Mouse (Mus musculus) bone marrow macrophage, adult 2 months (primary cell): ENCODE measurements around the gene Pgls. TPM values are rescaled to one million over a fixed set of nuclear protein-coding genes. Genes with fewer than 3 reads are reported as not detected.

Experiments
- H3K27ac ChIP-seq: 2 replicates; pipeline ENCODE4 v1.5.1; 2012; ENCODE audit warnings: low read depth, low read length; ENCODE audit not compliant: insufficient read depth
- H3K4me1 ChIP-seq: 2 replicates; pipeline ENCODE4 v1.6.1; 2012; ENCODE audit warnings: low read length; ENCODE audit not compliant: control insufficient read depth, insufficient read depth
- H3K4me3 ChIP-seq: 2 replicates; pipeline ENCODE4 v1.5.1; 2012; ENCODE audit warnings: mild to moderate bottlenecking, low read length, moderate library complexity; ENCODE audit not compliant: insufficient read depth
- CTCF ChIP-seq: IDR thresholded peaks from 2 replicates; pipeline ENCODE4 v1.5.1; 2012; ENCODE audit warnings: low read depth, mild to moderate bottlenecking, low read length, moderate library complexity
- POLR2A ChIP-seq: IDR thresholded peaks from 2 replicates; pipeline ENCODE4 v1.6.1; 2012; ENCODE audit warnings: mild to moderate bottlenecking, low read depth, low read length, borderline replicate concordance
- polyA plus RNA-seq: library from polyadenylated mRNA; stranded (reverse); fragments of >200 nt; gene quantifications from 2 replicates; pipeline ENCODE4 v1.2.4, GENCODE M21; 2012; ENCODE audit not compliant: missing spikeins, insufficient read depth, insufficient read length

The Pgls gene
- polyA plus RNA-seq, 1 experiment: 88.9 TPM

DNA sequence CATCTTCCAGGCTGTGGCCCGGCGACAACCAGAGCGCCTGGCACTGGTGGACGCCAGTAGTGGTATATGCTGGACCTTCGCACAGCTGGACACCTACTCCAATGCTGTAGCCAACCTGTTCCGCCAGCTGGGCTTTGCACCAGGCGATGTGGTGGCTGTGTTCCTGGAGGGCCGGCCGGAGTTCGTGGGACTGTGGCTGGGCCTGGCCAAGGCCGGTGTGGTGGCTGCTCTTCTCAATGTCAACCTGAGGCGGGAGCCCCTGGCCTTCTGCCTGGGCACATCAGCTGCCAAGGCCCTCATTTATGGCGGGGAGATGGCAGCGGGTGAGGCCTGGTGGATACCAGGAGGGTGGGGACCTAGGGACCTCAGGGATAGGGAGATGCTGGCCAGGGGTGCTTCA is 12.5 kb upstream of the Pgls start:
- no peak for TF ChIP-seq CTCF
- TF ChIP-seq POLR2A: no peak
- H3K4me1 ChIP-seq: peaks cover 30% of the 10 kb centered on the region
- H3K4me3 ChIP-seq: peak overlapping the region; percentile 62
- H3K27ac ChIP-seq: peak overlapping the region; percentile 97

DNA sequence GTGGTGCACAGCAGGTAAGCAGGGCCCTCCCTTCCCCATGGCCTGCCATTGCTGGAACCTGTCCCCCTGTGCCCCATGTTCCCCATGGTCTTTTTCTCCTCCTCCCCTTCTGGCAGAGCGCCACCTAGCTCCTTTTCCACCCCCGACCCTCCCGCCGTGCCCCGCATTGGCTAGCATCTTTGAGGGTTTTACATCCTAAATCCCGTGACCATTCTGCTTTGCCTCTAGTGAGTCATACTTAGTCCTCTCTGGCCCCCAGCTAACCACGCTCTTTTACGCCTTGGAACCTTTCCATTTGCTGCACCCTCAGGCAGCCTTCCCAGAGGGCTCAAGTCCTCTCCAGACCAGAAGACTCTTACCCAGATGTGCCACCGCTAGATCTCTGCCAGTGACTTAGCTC is 11.8 kb upstream of the Pgls start:
- H3K27ac ChIP-seq: peak overlapping the region; percentile 97
- H3K4me1 ChIP-seq: peaks cover 30% of the 10 kb centered on the region
- H3K4me3 ChIP-seq: peak overlapping the region; percentile 62
- TF ChIP-seq CTCF: no peak
- no peak for TF ChIP-seq POLR2A

DNA sequence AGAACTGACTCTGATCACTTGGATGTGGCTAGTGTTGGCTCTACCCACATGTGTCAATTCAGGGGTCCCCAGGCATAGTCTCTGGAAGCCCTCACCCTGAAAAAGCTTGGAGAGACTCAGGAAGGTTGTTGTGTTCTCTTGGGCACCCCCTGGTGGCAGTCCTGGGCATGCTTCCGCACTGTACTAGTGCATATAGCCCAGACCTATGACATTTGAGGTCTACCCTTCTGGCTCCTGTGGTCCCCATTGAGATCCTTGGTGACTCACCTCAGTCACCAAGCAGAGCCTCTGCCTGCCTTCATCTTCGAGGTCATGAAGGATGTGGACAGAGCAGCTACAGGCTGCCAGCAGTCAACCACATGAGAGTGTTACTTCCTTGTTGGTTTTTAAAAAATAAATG is 5.1 kb upstream of the Pgls start:
- Histone ChIP-seq H3K27ac (no peak overlapping the region), H3K4me3 (no peak overlapping the region), H3K4me1 (peaks cover 15% of the 10 kb centered on the region)
- TF ChIP-seq CTCF (peak; percentile 61), POLR2A (no peak)

DNA sequence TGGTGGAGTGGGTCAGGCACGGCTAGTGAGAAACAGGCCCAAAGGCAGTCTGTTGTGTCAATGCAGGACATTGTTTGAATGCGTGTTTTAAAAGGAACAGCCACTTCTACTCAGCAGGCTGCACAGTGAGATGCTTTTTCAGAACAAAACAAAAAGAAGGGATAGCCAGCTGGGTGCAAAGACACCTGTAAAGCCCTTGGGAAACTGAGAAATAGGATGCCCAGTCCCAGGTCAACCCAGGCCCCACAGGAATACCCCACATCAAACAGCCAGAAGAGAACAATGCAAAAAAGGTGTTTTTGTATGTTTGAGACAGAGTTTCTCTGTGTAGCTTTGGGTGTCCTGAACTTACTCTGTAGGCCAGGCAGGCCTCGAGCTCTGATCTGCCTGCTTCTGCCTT is 3.2 kb upstream of the Pgls start:
- Histone ChIP-seq H3K4me1 (peaks cover 17% of the 10 kb centered on the region), H3K4me3 (no peak overlapping the region), H3K27ac (no peak overlapping the region)
- TF ChIP-seq POLR2A: no peak
- no peak for TF ChIP-seq CTCF

DNA sequence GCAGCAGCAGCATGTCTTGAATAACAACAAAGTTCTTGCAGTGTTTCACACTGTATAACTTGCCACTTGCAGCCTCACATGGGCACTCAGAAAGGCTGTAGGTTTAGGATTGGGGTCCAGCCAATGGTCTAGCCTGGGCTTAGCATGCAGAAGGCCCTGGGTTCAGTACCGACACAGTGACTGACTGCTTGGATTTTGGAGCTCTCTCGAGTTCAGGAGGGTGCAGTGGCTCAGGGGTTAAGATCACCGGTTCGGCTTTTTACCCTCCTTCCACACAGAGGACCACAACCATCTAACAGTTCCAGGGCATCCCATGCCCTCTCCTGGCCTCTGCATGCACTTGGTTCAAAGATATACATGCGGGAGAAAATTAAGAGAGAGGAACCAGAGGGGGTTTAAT is 959 bp upstream of the Pgls start:
- Histone ChIP-seq H3K27ac (peak overlapping the region; percentile 70; the same call in 1 of the 2 replicates), H3K4me1 (peaks cover 20% of the 10 kb centered on the region)
- TF ChIP-seq POLR2A (no peak), CTCF (no peak)

DNA sequence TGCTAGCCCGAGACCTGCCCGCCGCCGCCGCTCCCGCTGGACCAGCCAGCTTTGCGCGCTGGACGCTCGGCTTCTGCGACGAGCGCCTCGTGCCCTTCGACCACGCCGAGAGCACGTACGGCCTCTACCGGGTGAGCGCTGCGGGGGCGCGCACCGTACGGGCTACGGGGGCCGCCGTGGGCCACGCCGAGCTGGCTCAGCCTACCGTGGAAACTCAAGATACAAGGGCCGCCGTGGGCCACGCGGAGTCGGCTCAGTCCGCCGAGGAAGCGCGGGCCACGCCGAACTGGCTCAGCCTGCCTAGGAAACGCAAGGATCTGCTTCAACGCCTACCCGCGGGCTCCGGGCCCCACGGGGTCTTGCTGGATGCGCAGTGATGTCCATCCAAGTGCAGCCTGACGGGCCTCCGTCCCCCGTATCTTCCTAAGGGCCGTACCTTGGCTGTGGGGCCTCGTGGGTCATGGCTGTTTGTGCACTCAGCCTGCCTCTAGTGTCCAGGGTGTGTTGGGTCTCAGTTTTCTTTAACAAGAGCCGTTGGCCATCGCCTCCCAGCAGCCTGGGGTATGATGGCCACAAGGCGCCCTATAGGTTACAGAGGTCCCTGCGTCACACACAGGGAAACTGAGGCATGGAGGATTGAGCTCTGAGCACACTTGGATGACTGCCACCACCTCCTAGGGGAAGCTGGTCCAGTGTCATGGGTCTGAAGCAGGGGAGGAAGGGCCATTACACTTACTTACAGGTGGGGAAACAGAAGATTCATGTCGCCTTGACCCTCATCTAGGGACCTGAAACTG is 596 bp downstream of the Pgls start:
- H3K27ac ChIP-seq: peak overlapping the region; percentile 92
- H3K4me1 ChIP-seq: peaks cover 30% of the 10 kb centered on the region
- peak; percentile 28; the same call in 1 of the 2 replicates for TF ChIP-seq CTCF
- TF ChIP-seq POLR2A: no peak
- peak overlapping the region; percentile 92 for H3K4me3 ChIP-seq

More for the DNA sequence above, 959 bp upstream of the Pgls start:
- H3K4me3 ChIP-seq: peak overlapping the region; percentile 92

DNA sequence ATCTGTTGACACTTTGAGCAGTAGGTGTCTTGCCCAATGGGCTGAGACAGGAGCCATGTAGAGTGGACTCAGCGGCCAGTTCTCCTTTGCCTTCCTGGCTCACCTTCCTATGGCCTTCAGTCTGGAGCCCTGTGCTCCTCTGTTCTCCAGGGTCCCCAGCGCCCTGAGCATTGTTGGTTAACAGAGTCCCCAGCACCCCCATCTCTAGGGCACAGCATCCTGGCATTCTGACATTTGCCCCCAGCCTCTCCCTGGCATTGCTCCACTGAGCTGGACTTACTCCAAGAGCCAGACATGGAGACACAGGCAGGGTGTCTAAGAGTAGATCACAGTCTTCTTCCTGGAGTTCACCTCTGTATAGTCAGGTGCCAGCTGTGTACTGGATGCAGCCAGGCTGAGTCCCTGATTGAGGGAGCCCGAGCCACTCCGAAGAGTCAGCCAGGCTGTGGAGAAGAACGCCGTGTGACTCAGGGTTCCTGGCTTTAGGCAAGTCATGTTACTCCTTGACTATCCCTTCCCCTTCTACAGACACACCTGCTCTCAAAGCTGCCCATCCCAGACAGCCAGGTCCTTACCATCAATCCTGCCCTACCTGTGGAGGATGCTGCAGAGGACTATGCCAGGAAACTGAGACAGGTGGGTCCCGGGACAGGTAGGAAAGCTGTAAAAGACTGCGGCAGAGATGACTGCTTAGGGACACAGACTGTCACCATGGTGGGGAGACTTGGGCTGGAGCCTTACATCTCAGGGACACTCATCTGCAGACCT is 1.8 kb downstream of the Pgls start:
- no peak overlapping the region for H3K4me3 ChIP-seq
- H3K4me1 ChIP-seq: peaks cover 30% of the 10 kb centered on the region
- H3K27ac ChIP-seq: no peak overlapping the region
- TF ChIP-seq CTCF: no peak
- TF ChIP-seq POLR2A: no peak

DNA sequence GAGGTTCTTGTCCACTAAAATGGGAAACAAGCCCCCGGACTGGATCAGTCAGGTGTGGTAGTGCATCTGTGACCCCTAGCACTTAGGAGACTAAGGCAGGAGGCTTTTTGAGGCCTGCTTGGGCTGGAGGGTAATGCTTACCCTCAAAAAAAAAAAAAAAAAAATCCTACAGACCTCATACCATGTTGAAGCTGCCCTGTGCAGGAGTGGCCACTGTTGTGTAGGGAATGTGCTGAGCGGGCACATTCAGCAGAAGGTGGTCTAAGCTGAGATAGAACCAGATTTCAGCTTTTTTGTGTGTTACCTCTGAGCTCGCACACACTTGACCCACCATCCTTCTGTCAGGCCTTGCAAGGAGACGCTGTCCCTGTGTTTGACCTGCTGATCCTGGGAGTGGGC is 2.3 kb downstream of the Pgls start:
- no peak overlapping the region for H3K27ac ChIP-seq
- H3K4me3 ChIP-seq: no peak overlapping the region
- H3K4me1 ChIP-seq: peaks cover 30% of the 10 kb centered on the region
- no peak for TF ChIP-seq POLR2A
- TF ChIP-seq CTCF: no peak

DNA sequence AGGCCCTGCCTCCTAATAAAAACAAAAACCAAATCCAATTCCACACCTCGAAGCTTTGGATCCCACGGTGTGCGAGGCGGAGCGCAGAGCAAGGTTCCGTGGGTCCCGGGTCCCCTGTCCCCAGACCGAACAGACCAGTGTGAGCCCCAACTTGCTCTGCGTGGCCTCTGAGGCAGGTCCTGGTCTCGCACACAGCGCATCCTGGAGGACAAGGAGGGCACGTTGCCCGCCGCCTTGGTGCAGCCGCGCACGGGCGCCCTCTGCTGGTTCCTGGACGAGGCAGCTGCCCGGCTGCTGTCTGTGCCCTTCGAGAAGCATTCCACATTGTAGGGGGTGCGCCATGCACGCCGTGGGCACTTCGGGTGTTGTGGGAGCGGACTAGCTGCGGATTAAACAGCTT is 3.9 kb downstream of the Pgls start:
- H3K4me1 ChIP-seq: peaks cover 25% of the 10 kb centered on the region
- TF ChIP-seq POLR2A (no peak), CTCF (peak; percentile 91)
- no peak overlapping the region for H3K4me3 ChIP-seq
- no peak overlapping the region for H3K27ac ChIP-seq

DNA sequence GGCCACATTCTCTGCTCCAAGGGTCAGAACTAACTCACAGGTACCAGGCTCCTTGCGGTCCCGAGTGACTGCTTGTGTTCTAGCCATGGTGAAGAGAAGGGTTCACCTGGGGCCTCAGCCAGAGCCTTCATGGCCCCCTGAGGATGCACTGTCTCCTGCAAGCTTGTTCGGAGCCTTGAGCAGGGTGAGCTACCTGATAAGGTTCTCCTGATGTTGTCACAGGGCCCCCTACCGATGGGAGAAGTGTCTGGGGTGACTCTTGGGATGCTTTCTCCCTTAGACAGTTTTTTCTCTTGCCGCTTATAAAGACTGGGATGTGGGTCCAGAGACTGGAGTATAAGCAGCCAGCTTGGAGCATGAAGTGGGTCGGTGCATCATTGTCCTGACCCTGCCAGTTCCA is 4.4 kb downstream of the Pgls start:
- TF ChIP-seq POLR2A (no peak), CTCF (no peak)
- Histone ChIP-seq H3K4me1 (peaks cover 22% of the 10 kb centered on the region), H3K4me3 (no peak overlapping the region), H3K27ac (no peak overlapping the region)
